Mouse (Mus musculus) bone marrow, adult 2 months (tissue): ENCODE data around the gene Apbb1ip.

Experiments used
- CTCF ChIP-seq: fragments of 200-500 bp; IDR thresholded peaks from 2 replicates; pipeline ENCODE4 v1.5.1; 2011; ENCODE audit warnings: low read length, control low read depth; ENCODE audit not compliant: control insufficient read depth, insufficient read depth
- POLR2A ChIP-seq: fragments of 200-500 bp; IDR thresholded peaks from 2 replicates; pipeline ENCODE4 v1.6.1; 2011; ENCODE audit warnings: low read depth, mild to moderate bottlenecking, control low read depth, low read length, borderline replicate concordance; ENCODE audit not compliant: control insufficient read depth

- no peak for TF ChIP-seq POLR2A
- no peak for TF ChIP-seq CTCF
Observed at GRCm38 (mm10) chr2:22739369-22739768, 34.5 kb upstream of the Apbb1ip start.
